Mouse (Mus musculus) naive thymus-derived CD4-positive, alpha-beta T cell, adult 2 months (primary cell): Measurements from ENCODE around the gene Ybx1.

ENCODE experiments used
- DNase-seq: peaks from one replicate; pipeline ENCODE4 v3.0.0-alpha.2; 2011; ENCODE audit warnings: low read depth

Gene Ybx1

DNA sequence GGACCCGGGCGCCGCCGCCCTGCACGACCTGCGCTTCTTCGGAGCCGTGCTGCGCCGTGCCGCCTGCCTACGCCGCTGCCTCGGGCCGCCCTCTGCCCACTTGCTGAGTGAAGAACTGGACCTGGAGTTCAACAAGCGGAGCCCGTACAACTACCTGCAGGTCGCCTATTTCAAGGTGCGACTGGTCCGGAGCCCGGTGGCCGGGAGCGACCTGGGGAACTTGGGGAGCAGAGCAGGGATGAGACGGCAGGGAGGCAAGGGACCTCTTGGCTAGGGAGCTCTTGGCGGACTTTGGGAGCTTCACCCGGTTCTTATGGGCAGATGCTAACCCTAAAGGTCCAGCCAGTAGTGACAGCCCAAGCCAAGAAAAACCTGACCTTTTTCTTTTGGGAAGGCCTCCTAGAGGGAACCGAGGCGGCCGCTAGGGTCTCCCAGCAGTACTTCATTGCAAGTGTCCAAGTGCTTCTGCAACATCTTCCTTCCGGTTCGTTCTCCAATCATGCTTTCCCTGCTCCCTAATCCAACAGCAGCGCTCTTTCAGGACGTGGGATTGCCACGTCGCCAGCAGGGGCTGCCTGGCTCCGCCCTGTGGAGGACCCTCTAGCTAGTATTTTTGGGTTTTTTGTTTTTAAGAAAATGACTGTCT lies 61.0 kb downstream of the Ybx1 start:
- DNase-seq = no peak

- DNase-seq = peak; percentile 100
These were observed 61.8 kb downstream of the Ybx1 start, which contains the start of the genes AU022252 and P3h1 for GRCm38 (mm10) chr4:119232410-119233255. Gene AU022252 (minus strand): TSS chr4:119232712. Gene P3h1 (plus strand): TSS chr4:119232915.
